Mouse (Mus musculus) T-helper 17 cell (primary cell): ENCODE measurements around the gene Dip2c.

Experiments
- in situ Hi-C, 2 experiments: fragments of 300-600 bp; cut with MboI, MseI; formaldehyde crosslinking; loops; 1 replicate in 1 of 2; 2 replicates in 1 of 2; pipeline ENCODE4 v1.15.1; 2025; ENCODE audit warnings: high pct_unique_total_duplicates in 2 of 2

The Dip2c gene

GRCm38 (mm10) chr13:9656613-9657012, 380.3 kb downstream of the Dip2c start:
- in situ Hi-C loops = no loop called here

GRCm38 (mm10) chr13:9660711-9661110, 384.4 kb downstream of the Dip2c start:
- in situ Hi-C loops = loop anchor here in 1 of 2 experiments (10.0 kb wide), 1 partner anchor 1226 kb away; no protein-coding TSS in a partner anchor

- in situ Hi-C loops = loop anchor here in 1 of 2 experiments (10.0 kb wide), 1 partner anchor 1229 kb away; no protein-coding TSS in a partner anchor
Observed at GRCm38 (mm10) chr13:9663593-9663992, 387.3 kb downstream of the Dip2c start.

- in situ Hi-C loops = loop anchor here in 1 of 2 experiments (10.0 kb wide), 1 partner anchor 1233 kb away; no protein-coding TSS in a partner anchor
Observed at GRCm38 (mm10) chr13:9667954-9668496, 391.7 kb downstream of the Dip2c start.

GRCm38 (mm10) chr13:9669246-9669645, 392.9 kb downstream of the Dip2c start:
- in situ Hi-C loops = loop anchor here in 1 of 2 experiments (10.0 kb wide), 1 partner anchor 1234 kb away; no protein-coding TSS in a partner anchor

GRCm38 (mm10) chr13:9674126-9674525, 397.8 kb downstream of the Dip2c start:
- in situ Hi-C loops = no loop called here

- in situ Hi-C loops = no loop called here
Observed at GRCm38 (mm10) chr13:9681492-9681891, 405.2 kb downstream of the Dip2c start.

GRCm38 (mm10) chr13:9683280-9683679, 407.0 kb downstream of the Dip2c start:
- in situ Hi-C loops = no loop called here

- in situ Hi-C loops = no loop called here
Observed at GRCm38 (mm10) chr13:9684153-9684923, 408.0 kb downstream of the Dip2c start.

GRCm38 (mm10) chr13:9686261-9686660, 409.9 kb downstream of the Dip2c start:
- in situ Hi-C loops = no loop called here

- in situ Hi-C loops = no loop called here
Observed at GRCm38 (mm10) chr13:9686765-9687164, 410.4 kb downstream of the Dip2c start.

GRCm38 (mm10) chr13:9689366-9689765, 413.0 kb downstream of the Dip2c start:
- in situ Hi-C loops = no loop called here

- in situ Hi-C loops = no loop called here
Observed at GRCm38 (mm10) chr13:9692876-9693275, 416.5 kb downstream of the Dip2c start.

GRCm38 (mm10) chr13:9694651-9695050, 418.3 kb downstream of the Dip2c start:
- in situ Hi-C loops = no loop called here

GRCm38 (mm10) chr13:9695403-9695802, 419.1 kb downstream of the Dip2c start:
- in situ Hi-C loops = no loop called here

GRCm38 (mm10) chr13:9695809-9696208, 419.5 kb downstream of the Dip2c start:
- in situ Hi-C loops = no loop called here

GRCm38 (mm10) chr13:9697340-9697739, 421.0 kb downstream of the Dip2c start:
- in situ Hi-C loops = no loop called here

GRCm38 (mm10) chr13:9702615-9703235, 426.4 kb downstream of the Dip2c start:
- in situ Hi-C loops = no loop called here

- in situ Hi-C loops = no loop called here
Observed at GRCm38 (mm10) chr13:9706720-9707119, 430.4 kb downstream of the Dip2c start.

GRCm38 (mm10) chr13:9708433-9709240, 432.3 kb downstream of the Dip2c start:
- in situ Hi-C loops = no loop called here

GRCm38 (mm10) chr13:9712409-9712808, 436.1 kb downstream of the Dip2c start:
- in situ Hi-C loops = no loop called here

- in situ Hi-C loops = no loop called here
Observed at GRCm38 (mm10) chr13:9712971-9713370, 436.6 kb downstream of the Dip2c start.
